Mouse (Mus musculus) C2C12 (cell line): ENCODE data around the gene Gm11037.

ENCODE experiments used
- CTCF ChIP-seq: IDR thresholded peaks from one replicate; pipeline ENCODE4 v1.5.1; 2011; ENCODE audit not compliant: control insufficient read depth, insufficient read depth, insufficient read length
- MAX ChIP-seq: IDR thresholded peaks from one replicate; pipeline ENCODE4 v1.6.1; 2011; ENCODE audit warnings: mild to moderate bottlenecking, control low read depth
- MYOG ChIP-seq: IDR thresholded peaks from one replicate; pipeline ENCODE4 v1.6.1; 2011; ENCODE audit not compliant: control insufficient read depth, insufficient read length; ENCODE audit errors: extremely low read depth
- USF1 ChIP-seq: IDR thresholded peaks from one replicate; pipeline ENCODE4 v1.6.1; 2011; ENCODE audit warnings: low read depth, mild to moderate bottlenecking, control low read depth, moderate library complexity

GRCm38 (mm10) chr2:131135521-131136139 is 2.3 kb downstream of the Gm11037 start:
- TF ChIP-seq CTCF (no peak), USF1 (no peak), MAX (no peak), MYOG (no peak)
